24 mouse cellular contexts compared by ENCODE assay signal in the genomic region with DNA sequence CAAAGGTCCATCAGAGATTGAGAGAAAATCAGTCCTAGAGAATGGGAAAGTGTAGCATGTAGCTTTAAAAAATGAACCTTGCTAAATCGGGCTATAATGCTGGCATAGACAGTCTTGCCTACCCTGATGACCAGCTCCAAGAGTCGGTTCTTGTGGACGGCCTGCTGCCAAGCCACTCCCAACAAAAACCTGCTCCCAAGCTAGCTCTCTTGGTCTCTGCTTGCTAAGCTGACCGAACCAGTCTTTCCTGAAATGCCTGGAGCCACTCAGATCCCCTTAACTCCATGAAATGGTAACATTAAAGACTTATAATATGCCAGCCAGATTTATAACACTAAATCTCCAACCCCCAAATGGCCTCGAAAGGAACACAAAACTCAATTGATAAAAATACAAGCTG.
DNase-seq lines count a peak whose midpoint lies in the region; TF ChIP-seq lines count a peak whose summit lies in the region.
"Had no signal": no experiment of that assay in that cellular context is flagged by ENCODE, and none has a peak within 500 bp of the region (broad histone marks: within the 10 kb centered on the region; RNA-seq: fewer than 3 reads in every experiment).

No protein-coding gene starts in this region.

- no peak for TF ChIP-seq POLR2A in lung, adult 2 months (IDR thresholded peaks at IDR 0.05; ENCODE audit: borderline replicate concordance, extremely low read depth, low read depth, low read length)

- no peak for TF ChIP-seq CTCF in lung, adult 2 months (IDR thresholded peaks at IDR 0.05; ENCODE audit: insufficient read depth, low read length)

- H3K4me3 ChIP-seq in lung, adult 2 months (replicated peaks; ENCODE audit: extremely low read depth, low read depth, low read length): no peak overlapping the region
- H3K4me3 ChIP-seq: forebrain, embryonic 13.5 days; hindbrain, embryonic 13.5 days; liver, embryonic 13.5 days; midbrain, embryonic 10.5 days; myocyte; neural tube, embryonic 13.5 days had no signal

- peaks cover 3% of the 10 kb centered on the region for H3K4me1 ChIP-seq in lung, adult 2 months (ENCODE audit: control insufficient read depth, insufficient read depth, low read length)
- H3K4me1 ChIP-seq: forebrain, embryonic 13.5 days; hindbrain, embryonic 13.5 days; liver, embryonic 13.5 days; midbrain, embryonic 10.5 days; neural tube, embryonic 13.5 days had no signal

- 56% methylated on average over 5 of the region's 5 CpGs for WGBS in lung, adult 2 months

- peak; percentile 7 to 57 for DNase-seq in urinary bladder, adult 18-20 months (ENCODE audit: low spot score in 2 of 2)
- no peak for DNase-seq in urinary bladder, adult 2 months (ENCODE audit: low spot score)
- DNase-seq in lung, adult 2 months: peak; percentile 33
- DNase-seq in lung, postnatal 14 days: peak; percentile 54
- peak; percentile 30 for DNase-seq in urinary bladder, postnatal 25 days (ENCODE audit: low spot score)
- DNase-seq in right cerebral cortex, postnatal 36 days (ENCODE audit: low spot score in 2 of 2): no peak
- DNase-seq in layer of hippocampus, adult 18-20 months (ENCODE audit: low spot score in 2 of 2): no peak
- DNase-seq in kidney, adult 18-20 months: no peak
- DNase-seq: adrenal gland, adult 8-10 months; B cell, adult 2 months; cerebellum, adult 2 months; cerebellum, postnatal 36 days; gastrocnemius, postnatal 36 days; heart, postnatal 36 days; kidney, adult 8-10 months; kidney, postnatal 25 days; liver, embryonic 13.5 days; right cerebral cortex, adult 18-20 months; thymus, postnatal 14 days had no signal

Comparison
In these comparisons a context has a peak if more than half of its experiments do, and no peak if none do; other contexts are left out.
1. DNase-seq: peak in urinary bladder, adult 18-20 months (2 of 2), lung, adult 2 months (single experiment), lung, postnatal 14 days (single experiment) and urinary bladder, postnatal 25 days (single experiment); none in urinary bladder, adult 2 months (single experiment), right cerebral cortex, postnatal 36 days (0 of 2), layer of hippocampus, adult 18-20 months (0 of 2) and kidney, adult 18-20 months (single experiment).